Mouse (Mus musculus): ENCODE data around the gene Prr5. TPM values are rescaled to one million over a fixed set of nuclear protein-coding genes. Genes with fewer than 3 reads are reported as not detected.

The Prr5 gene
- total and polyA plus RNA-seq, 2 experiments from 2014 or later, result 6.5 to 7.3 TPM

DNA sequence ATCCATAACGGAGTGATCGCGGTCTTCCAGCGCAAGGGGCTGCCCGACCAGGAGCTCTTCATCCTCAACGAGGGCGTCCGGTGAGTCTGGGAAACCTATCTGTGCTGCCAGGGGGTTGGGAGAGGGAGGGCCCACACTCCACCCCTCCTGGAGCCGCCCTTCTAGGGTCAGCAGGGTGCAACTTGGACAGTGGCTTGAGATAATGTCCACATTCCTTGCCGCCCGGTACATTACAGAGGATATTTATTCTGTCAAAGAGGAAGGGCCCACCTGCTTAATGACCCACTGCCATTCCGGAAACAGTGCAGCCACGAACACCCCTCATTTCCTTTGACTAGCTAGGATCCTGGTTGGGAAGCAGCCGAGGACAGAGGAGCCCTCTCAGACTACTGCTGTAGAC lies 18.5 kb downstream of the Prr5 start:
- Histone ChIP-seq H3K9ac (replicated peaks; ENCODE audit: low read depth, low read length) (no peak overlapping the region), H3K4me1 (ENCODE audit: control insufficient read depth, insufficient read depth) (no peaks in the 10 kb centered on the region), H3K27me3 (ENCODE audit: control insufficient read depth, insufficient read depth, low read length) (no peaks in the 10 kb centered on the region), H3K4me3 (ENCODE audit: low read depth, low read length) (no peak overlapping the region), H3K36me3 (replicated peaks; ENCODE audit: control insufficient read depth, insufficient read depth, low read length) (peaks cover 8% of the 10 kb centered on the region), H3K9me3 (replicated peaks; ENCODE audit: control insufficient read depth, low read length) (no peaks in the 10 kb centered on the region), H3K27ac (ENCODE audit: low read depth) (peak overlapping the region; percentile 31; the same call in 1 of the 2 replicates), H3K4me2 (ENCODE audit: low read depth, low read length) (no peak overlapping the region)
- DNase-seq (ENCODE audit: low spot score), result no peak
- WGBS, result 59% methylated on average over 14 of the region's 14 CpGs
- TF ChIP-seq EP300 (IDR thresholded peaks at IDR 0.05; ENCODE audit: low read depth) (no peak), CTCF (IDR thresholded peaks at IDR 0.05; ENCODE audit: low read depth) (no peak)
- peak; percentile 28; the same call in 1 of the 2 replicates for ATAC-seq (ENCODE audit: insufficient read depth, low read depth)

DNA sequence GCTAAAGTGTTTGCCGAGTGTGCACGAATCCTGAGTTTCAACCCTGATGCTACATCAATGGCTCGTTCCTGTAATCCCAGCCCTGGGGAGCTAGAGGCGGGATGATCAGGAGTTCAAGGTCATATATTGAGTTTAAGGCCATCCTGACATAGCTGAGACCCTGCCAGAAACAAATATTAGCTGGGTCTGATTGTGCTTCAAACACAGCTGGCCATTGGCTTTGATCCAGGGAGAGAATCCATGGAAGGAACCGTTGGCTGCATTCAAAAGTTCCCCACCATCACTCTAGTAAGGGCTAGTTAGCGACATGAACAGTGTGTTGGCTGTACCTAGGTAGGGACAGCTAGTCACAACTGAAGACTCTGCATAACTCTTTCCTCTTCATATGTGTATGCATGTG lies 19.9 kb downstream of the Prr5 start:
- Histone ChIP-seq H3K9me3 (replicated peaks; ENCODE audit: control insufficient read depth, low read length) (no peaks in the 10 kb centered on the region), H3K4me2 (ENCODE audit: low read depth, low read length) (no peak overlapping the region), H3K36me3 (replicated peaks; ENCODE audit: control insufficient read depth, insufficient read depth, low read length) (peaks cover 13% of the 10 kb centered on the region), H3K9ac (replicated peaks; ENCODE audit: low read depth, low read length) (no peak overlapping the region), H3K4me3 (ENCODE audit: low read depth, low read length) (no peak overlapping the region), H3K27me3 (ENCODE audit: control insufficient read depth, insufficient read depth, low read length) (no peaks in the 10 kb centered on the region), H3K27ac (ENCODE audit: low read depth) (no peak overlapping the region), H3K4me1 (ENCODE audit: control insufficient read depth, insufficient read depth) (no peaks in the 10 kb centered on the region)
- TF ChIP-seq CTCF (IDR thresholded peaks at IDR 0.05; ENCODE audit: low read depth) (no peak), EP300 (IDR thresholded peaks at IDR 0.05; ENCODE audit: low read depth) (no peak)
- DNase-seq (ENCODE audit: low spot score), result no peak
- ATAC-seq (ENCODE audit: insufficient read depth, low read depth), result no peak
- WGBS, result 72% methylated on average over 6 of the region's 6 CpGs

DNA sequence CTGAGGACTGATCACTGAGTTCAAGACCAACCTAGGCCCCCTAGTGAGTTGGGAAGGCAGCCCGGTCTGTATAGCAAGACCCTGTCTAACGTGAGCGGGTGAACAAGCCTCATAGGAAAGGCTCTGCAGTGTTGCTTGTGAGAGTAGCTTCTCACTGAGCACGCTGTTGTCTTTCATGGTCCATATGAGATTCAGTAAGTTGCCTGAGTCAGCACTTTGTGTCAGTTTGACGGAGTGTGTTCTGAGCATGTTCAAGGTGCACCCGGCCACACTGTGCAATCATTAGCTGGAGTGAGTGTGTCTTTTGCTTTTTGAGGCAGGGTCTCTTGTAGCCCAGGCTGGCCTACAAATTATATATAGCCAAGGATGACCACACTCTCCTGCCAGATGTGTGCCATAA lies 22.1 kb downstream of the Prr5 start:
- H3K36me3 ChIP-seq (replicated peaks; ENCODE audit: control insufficient read depth, insufficient read depth, low read length), result peaks cover 13% of the 10 kb centered on the region
- no peak overlapping the region for H3K27ac ChIP-seq (ENCODE audit: low read depth)
- H3K9me3 ChIP-seq (replicated peaks; ENCODE audit: control insufficient read depth, low read length), result no peaks in the 10 kb centered on the region
- 92% methylated on average over 6 of the region's 6 CpGs for WGBS
- H3K9ac ChIP-seq (replicated peaks; ENCODE audit: low read depth, low read length), result no peak overlapping the region
- H3K4me3 ChIP-seq (ENCODE audit: low read depth, low read length), result no peak overlapping the region
- no peak overlapping the region for H3K4me2 ChIP-seq (ENCODE audit: low read depth, low read length)
- ATAC-seq (ENCODE audit: insufficient read depth, low read depth) (no peak), DNase-seq (ENCODE audit: low spot score) (no peak)
- TF ChIP-seq EP300 (IDR thresholded peaks at IDR 0.05; ENCODE audit: low read depth) (no peak), CTCF (IDR thresholded peaks at IDR 0.05; ENCODE audit: low read depth) (no peak)
- no peaks in the 10 kb centered on the region for H3K4me1 ChIP-seq (ENCODE audit: control insufficient read depth, insufficient read depth)
- H3K27me3 ChIP-seq (ENCODE audit: control insufficient read depth, insufficient read depth, low read length), result no peaks in the 10 kb centered on the region

DNA sequence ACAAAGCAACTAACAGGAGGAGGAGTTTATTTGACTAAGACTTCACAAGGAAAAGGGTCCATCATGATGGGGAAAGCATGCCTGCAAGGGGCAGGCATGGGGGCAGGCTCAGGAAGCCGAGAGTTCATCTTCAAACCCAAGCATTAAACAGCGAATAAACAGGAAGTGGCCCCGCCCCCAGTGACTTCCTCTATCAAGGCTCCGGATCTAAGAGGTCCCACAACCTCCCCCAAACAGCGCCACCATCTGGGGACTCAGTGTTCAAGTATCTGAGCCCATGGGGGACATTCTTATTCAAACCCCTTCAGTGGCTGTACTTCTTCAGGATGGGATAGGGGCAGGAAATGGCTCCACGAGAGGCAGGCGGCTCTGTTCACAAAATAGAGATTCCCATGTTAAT lies 23.2 kb downstream of the Prr5 start:
- TF ChIP-seq EP300 (IDR thresholded peaks at IDR 0.05; ENCODE audit: low read depth) (no peak), CTCF (IDR thresholded peaks at IDR 0.05; ENCODE audit: low read depth) (0 out of 2 replicates have a peak, but pooled peaks have one; percentile 2)
- Histone ChIP-seq H3K4me2 (ENCODE audit: low read depth, low read length) (no peak overlapping the region), H3K36me3 (replicated peaks; ENCODE audit: control insufficient read depth, insufficient read depth, low read length) (peaks cover 13% of the 10 kb centered on the region), H3K4me1 (ENCODE audit: control insufficient read depth, insufficient read depth) (0 out of 2 replicates have a peak, but pooled peaks cover 11% of the 10 kb centered on the region), H3K27ac (ENCODE audit: low read depth) (no peak overlapping the region), H3K27me3 (ENCODE audit: control insufficient read depth, insufficient read depth, low read length) (no peaks in the 10 kb centered on the region), H3K9ac (replicated peaks; ENCODE audit: low read depth, low read length) (no peak overlapping the region), H3K9me3 (replicated peaks; ENCODE audit: control insufficient read depth, low read length) (no peaks in the 10 kb centered on the region), H3K4me3 (ENCODE audit: low read depth, low read length) (no peak overlapping the region)
- WGBS, result 74% methylated on average over 7 of the region's 7 CpGs
- no peak for ATAC-seq (ENCODE audit: insufficient read depth, low read depth)
- no peak for DNase-seq (ENCODE audit: low spot score)

- TF ChIP-seq CTCF (IDR thresholded peaks at IDR 0.05; ENCODE audit: low read depth) (no peak), EP300 (IDR thresholded peaks at IDR 0.05; ENCODE audit: low read depth) (no peak)
- WGBS, result 67% methylated on average over 4 of the region's 4 CpGs
- Histone ChIP-seq H3K36me3 (replicated peaks; ENCODE audit: control insufficient read depth, insufficient read depth, low read length) (peaks cover 6% of the 10 kb centered on the region; the same call in 1 of the 2 replicates), H3K9ac (replicated peaks; ENCODE audit: low read depth, low read length) (no peak overlapping the region), H3K27me3 (ENCODE audit: control insufficient read depth, insufficient read depth, low read length) (no peaks in the 10 kb centered on the region), H3K27ac (ENCODE audit: low read depth) (no peak overlapping the region), H3K4me2 (ENCODE audit: low read depth, low read length) (no peak overlapping the region), H3K4me1 (ENCODE audit: control insufficient read depth, insufficient read depth) (0 out of 2 replicates have a peak, but pooled peaks cover 14% of the 10 kb centered on the region), H3K9me3 (replicated peaks; ENCODE audit: control insufficient read depth, low read length) (no peaks in the 10 kb centered on the region), H3K4me3 (ENCODE audit: low read depth, low read length) (no peak overlapping the region)
- ATAC-seq (ENCODE audit: insufficient read depth, low read depth) (no peak), DNase-seq (ENCODE audit: low spot score) (no peak)
Observed at GRCm38 (mm10) chr15:84696021-84696420, 26.6 kb downstream of the Prr5 start.

DNA sequence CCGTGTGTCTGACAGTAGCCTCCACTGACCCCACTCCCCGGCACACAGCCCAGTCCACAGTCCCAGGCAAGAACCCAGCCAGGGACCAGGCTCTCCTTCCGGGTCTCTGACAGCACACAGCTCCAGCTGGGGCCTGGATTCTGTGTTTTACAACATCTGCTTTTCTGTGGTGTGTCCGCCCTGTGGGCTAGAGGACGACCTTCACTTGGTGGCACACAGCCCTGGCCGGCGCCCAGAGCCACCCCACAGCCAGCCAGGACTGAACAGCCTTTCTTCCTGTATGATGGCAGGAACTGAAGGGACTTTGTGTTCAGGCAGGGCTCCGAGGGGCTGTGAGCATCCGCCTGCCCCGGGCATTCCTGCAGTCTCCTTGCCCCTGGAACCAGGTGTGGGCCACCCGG lies 28.2 kb downstream of the Prr5 start:
- H3K9ac ChIP-seq (replicated peaks; ENCODE audit: low read depth, low read length), result no peak overlapping the region

More for the DNA sequence above, 28.2 kb downstream of the Prr5 start:
- H3K4me2 ChIP-seq (ENCODE audit: low read depth, low read length), result no peak overlapping the region
- H3K4me3 ChIP-seq (ENCODE audit: low read depth, low read length), result no peak overlapping the region
- no peaks in the 10 kb centered on the region for H3K27me3 ChIP-seq (ENCODE audit: control insufficient read depth, insufficient read depth, low read length)
- H3K27ac ChIP-seq (ENCODE audit: low read depth), result 0 out of 2 replicates have a peak overlapping the region, but pooled peaks have one; percentile 26
- DNase-seq (ENCODE audit: low spot score), result no peak
- H3K9me3 ChIP-seq (replicated peaks; ENCODE audit: control insufficient read depth, low read length), result no peaks in the 10 kb centered on the region
- TF ChIP-seq CTCF (IDR thresholded peaks at IDR 0.05; ENCODE audit: low read depth) (no peak), EP300 (IDR thresholded peaks at IDR 0.05; ENCODE audit: low read depth) (no peak)
- peak; percentile 47 for ATAC-seq (ENCODE audit: insufficient read depth, low read depth)
- 59% methylated on average over 11 of the region's 11 CpGs for WGBS
- peaks cover 5% of the 10 kb centered on the region; the same call in 1 of the 2 replicates for H3K36me3 ChIP-seq (replicated peaks; ENCODE audit: control insufficient read depth, insufficient read depth, low read length)
- H3K4me1 ChIP-seq (ENCODE audit: control insufficient read depth, insufficient read depth), result 0 out of 2 replicates have a peak, but pooled peaks cover 14% of the 10 kb centered on the region
